Comparison of ENCODE assay signal across 15 mouse cellular contexts in genomic region chr19:45153311-45154058, GRCm38 (mm10). TPM values are rescaled to one million over a fixed set of nuclear protein-coding genes. Genes with fewer than 3 reads are reported as not detected.
DNase-seq lines count a peak whose midpoint lies in the region; ATAC-seq and TF ChIP-seq lines count a peak whose summit lies in the region.
"Had no signal": no experiment of that assay in that cellular context is flagged by ENCODE, and none has a peak within 500 bp of the region (broad histone marks: within the 10 kb centered on the region; RNA-seq: fewer than 3 reads in every experiment).

No protein-coding gene starts in this region.

- no peak for TF ChIP-seq CTCF in intestine, postnatal 0 days (IDR thresholded peaks at IDR 0.05; ENCODE audit: low read depth)

- no peak overlapping the region for H3K9ac ChIP-seq in intestine, embryonic 14.5 days (ENCODE audit: low read length)
- H3K9ac ChIP-seq in intestine, postnatal 0 days (ENCODE audit: low read depth, low read length), result no peak overlapping the region
- H3K9ac ChIP-seq in embryonic facial prominence, embryonic 11.5 days (replicated peaks; ENCODE audit: low read length), result no peak overlapping the region
- no peak overlapping the region for H3K9ac ChIP-seq in neural tube, embryonic 12.5 days

- no peak overlapping the region for H3K27ac ChIP-seq in intestine, embryonic 14.5 days (ENCODE audit: low read depth)
- no peak overlapping the region for H3K27ac ChIP-seq in intestine, postnatal 0 days (ENCODE audit: low read depth, low read length)
- no peak overlapping the region for H3K27ac ChIP-seq in embryonic facial prominence, embryonic 11.5 days (replicated peaks; ENCODE audit: low read depth, low read length)
- no peak overlapping the region for H3K27ac ChIP-seq in neural tube, embryonic 12.5 days

- ATAC-seq in intestine, embryonic 14.5 days (replicated peaks; ENCODE audit: low FRiP score, low TSS enrichment, low read depth), result no peak
- ATAC-seq in intestine, postnatal 0 days, result no peak
- ATAC-seq in embryonic facial prominence, embryonic 11.5 days (replicated peaks; ENCODE audit: insufficient number of reproducible peaks, low FRiP score, low TSS enrichment, low read depth), result no peak
- ATAC-seq in neural tube, embryonic 12.5 days (ENCODE audit: low FRiP score, low read depth), result no peak
- ATAC-seq in CD4-positive, CD25-positive, alpha-beta regulatory T cell, adult 4 months, result no peak

- no peaks in the 10 kb centered on the region for H3K36me3 ChIP-seq in intestine, embryonic 14.5 days (ENCODE audit: control insufficient read depth, insufficient read depth, low read length)
- H3K36me3 ChIP-seq in intestine, postnatal 0 days (ENCODE audit: control insufficient read depth, insufficient read depth), result no peaks in the 10 kb centered on the region
- no peaks in the 10 kb centered on the region for H3K36me3 ChIP-seq in embryonic facial prominence, embryonic 11.5 days (replicated peaks; ENCODE audit: control insufficient read depth, insufficient read depth, low read depth, low read length)
- no peaks in the 10 kb centered on the region for H3K36me3 ChIP-seq in neural tube, embryonic 12.5 days

- WGBS in intestine, embryonic 14.5 days, result 2% methylated on average over 44 of the region's 44 CpGs
- WGBS in intestine, postnatal 0 days, result 1% methylated on average over 44 of the region's 44 CpGs
- under 1% methylated on average over 44 of the region's 44 CpGs for WGBS in embryonic facial prominence, embryonic 11.5 days
- WGBS in neural tube, embryonic 12.5 days, result under 1% methylated on average over 44 of the region's 44 CpGs

- 0 out of 2 replicates have a peak overlapping the region, but pooled peaks have one; percentile 1 for H3K4me3 ChIP-seq in intestine, embryonic 14.5 days (ENCODE audit: low read depth, low read length)
- H3K4me3 ChIP-seq in intestine, postnatal 0 days (ENCODE audit: low read depth, low read length), result no peak overlapping the region
- H3K4me3 ChIP-seq in embryonic facial prominence, embryonic 11.5 days (ENCODE audit: low read depth, low read length), result no peak overlapping the region
- no peak overlapping the region for H3K4me3 ChIP-seq in neural tube, embryonic 12.5 days

- peaks cover 99% of the 10 kb centered on the region for H3K27me3 ChIP-seq in intestine, embryonic 14.5 days (replicated peaks; ENCODE audit: control insufficient read depth, insufficient read depth, low read length)
- peaks cover 93% of the 10 kb centered on the region for H3K27me3 ChIP-seq in intestine, postnatal 0 days (replicated peaks; ENCODE audit: control insufficient read depth, insufficient read depth, low read length)
- peaks cover 87% of the 10 kb centered on the region for H3K27me3 ChIP-seq in embryonic facial prominence, embryonic 11.5 days (ENCODE audit: control insufficient read depth, insufficient read depth, low read length)
- H3K27me3 ChIP-seq in neural tube, embryonic 12.5 days (replicated peaks), result peaks cover 99% of the 10 kb centered on the region

- 0 out of 2 replicates have a peak, but pooled peaks cover 4% of the 10 kb centered on the region for H3K4me1 ChIP-seq in intestine, embryonic 14.5 days (replicated peaks; ENCODE audit: control insufficient read depth, insufficient read depth, low read length)
- no peaks in the 10 kb centered on the region for H3K4me1 ChIP-seq in intestine, postnatal 0 days (replicated peaks; ENCODE audit: control insufficient read depth, insufficient read depth, low read length)
- peaks cover 6% of the 10 kb centered on the region for H3K4me1 ChIP-seq in embryonic facial prominence, embryonic 11.5 days (ENCODE audit: control insufficient read depth, insufficient read depth, low read length)
- peaks cover 18% of the 10 kb centered on the region for H3K4me1 ChIP-seq in neural tube, embryonic 12.5 days

- intact Hi-C loops in left cerebral cortex, postnatal 36 days (cut with DNase I), result no loop called here

- peak; percentile 69 for DNase-seq in intestine, embryonic 14.5 days (ENCODE audit: low spot score)
- DNase-seq in ZHBTc4 (ENCODE audit: low read depth, low spot score), result peak; percentile 65
- no peak for DNase-seq in embryonic facial prominence, embryonic 11.5 days (ENCODE audit: low spot score)
- no peak for DNase-seq in left cerebral cortex, postnatal 36 days (ENCODE audit: low spot score in 2 of 2)
- DNase-seq: adrenal gland, postnatal 14 days; cerebellum, adult 8-10 months; lung, postnatal 4 days; right cerebral cortex, postnatal 4 days; thymus, postnatal 25 days had no signal

- no peak overlapping the region for H3K4me2 ChIP-seq in intestine, embryonic 14.5 days (ENCODE audit: low read length)
- H3K4me2 ChIP-seq in intestine, postnatal 0 days (replicated peaks; ENCODE audit: low read depth), result no peak overlapping the region
- 0 out of 2 replicates have a peak overlapping the region, but pooled peaks have one; percentile 3 for H3K4me2 ChIP-seq in embryonic facial prominence, embryonic 11.5 days (ENCODE audit: low read depth, low read length)
- peak overlapping the region; percentile 24 for H3K4me2 ChIP-seq in neural tube, embryonic 12.5 days (replicated peaks)

- H3K9me3 ChIP-seq in intestine, embryonic 14.5 days (ENCODE audit: control insufficient read depth, low read length), result no peaks in the 10 kb centered on the region
- H3K9me3 ChIP-seq in intestine, postnatal 0 days (ENCODE audit: control insufficient read depth), result no peaks in the 10 kb centered on the region
- H3K9me3 ChIP-seq in embryonic facial prominence, embryonic 11.5 days (replicated peaks; ENCODE audit: control insufficient read depth, low read length), result no peaks in the 10 kb centered on the region
- H3K9me3 ChIP-seq in neural tube, embryonic 12.5 days, result no peaks in the 10 kb centered on the region

RNA-seq across cellular contexts. Expression of gene Tlx1, which starts 3.0 kb away (rescaled TPM):
- polyA plus RNA-seq in intestine, embryonic 14.5 days (2014; fragmentation: Nextera tagmentation; extraction: Ambion mirVana), result 0.16 TPM in 1 of 2 replicates, not detected in the other
- not detected in 2 replicates for polyA plus RNA-seq in intestine, postnatal 0 days (2015; fragmentation: Nextera tagmentation; extraction: Ambion mirVana)
- 1.8 and 2.0 TPM in 2 replicates for polyA plus RNA-seq in embryonic facial prominence, embryonic 11.5 days (2014; fragmentation: Nextera tagmentation; extraction: Ambion mirVana)
- 2.0 and 2.4 TPM in 2 replicates for polyA plus RNA-seq in neural tube, embryonic 12.5 days (2016; fragmentation: Nextera tagmentation; extraction: Ambion mirVana)
- not detected for polyA plus RNA-seq in CD4-positive, CD25-positive, alpha-beta regulatory T cell, adult 4 months (2017; shearing (Covaris generic))
- total RNA-seq in left cerebral cortex, postnatal 36 days (2021), result not detected
- total RNA-seq: layer of hippocampus, adult 18-20 months; liver, adult 2 months; neutrophil, adult 5-6 weeks had no signal

Comparison
In these comparisons a context has a peak if more than half of its experiments do, and no peak if none do; other contexts are left out.
1. DNase-seq: peak in intestine, embryonic 14.5 days (single experiment) and ZHBTc4 (single experiment); none in embryonic facial prominence, embryonic 11.5 days (single experiment) and left cerebral cortex, postnatal 36 days (0 of 2).
2. H3K4me2 ChIP-seq: peak in embryonic facial prominence, embryonic 11.5 days (single experiment) and neural tube, embryonic 12.5 days (single experiment); none in intestine, embryonic 14.5 days (single experiment) and intestine, postnatal 0 days (single experiment).